Mouse (Mus musculus): Measurements from ENCODE around the gene Egr4. TPM values are rescaled to one million over a fixed set of nuclear protein-coding genes. Genes with fewer than 3 reads are reported as not detected.

Gene Egr4
- polyA plus RNA-seq, 1 experiment from 2014 or later: 0.28 TPM

DNA sequence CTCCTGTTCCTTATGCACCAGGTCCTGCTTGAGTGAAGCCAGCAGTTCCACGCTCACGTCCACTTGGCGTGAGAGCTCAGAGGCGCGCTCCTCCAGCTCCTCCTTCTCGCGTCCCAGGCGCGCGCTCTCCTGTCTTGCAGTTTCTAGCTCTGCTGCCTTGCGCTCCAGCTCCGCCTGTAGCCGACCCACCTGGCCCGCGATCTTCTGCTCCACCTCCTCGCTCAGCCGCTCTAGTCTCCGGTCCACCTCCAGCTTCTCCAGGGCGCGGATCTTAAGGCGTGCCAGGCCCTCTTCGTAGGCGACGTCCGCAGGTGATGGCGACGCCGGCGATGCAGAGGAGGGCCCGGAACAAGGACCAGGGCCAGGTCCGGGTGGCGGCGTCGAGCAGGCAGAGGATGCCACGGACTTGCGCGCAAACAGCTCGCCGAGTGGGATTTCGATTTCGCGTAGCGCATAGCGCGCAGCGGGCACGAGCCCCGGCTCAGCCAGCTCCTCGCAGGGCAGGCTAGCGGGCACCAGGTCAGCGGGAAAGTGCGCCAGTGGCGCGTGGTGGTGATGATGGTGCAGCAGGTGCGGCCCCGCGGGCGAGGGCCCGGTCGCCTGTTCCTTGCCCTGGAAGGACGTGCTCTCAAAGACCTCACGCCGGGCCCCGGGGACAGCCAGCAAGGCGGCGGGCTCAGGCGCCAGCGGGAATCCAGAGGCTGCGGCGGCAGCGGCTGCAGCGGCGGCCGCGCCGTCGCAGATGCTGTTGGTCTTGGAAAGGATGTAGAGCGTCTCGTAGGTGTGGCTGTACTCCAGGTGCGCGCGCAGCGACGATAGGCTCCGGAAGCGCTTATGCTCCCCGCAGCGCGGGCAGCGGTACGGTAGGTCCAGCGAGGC is 29.3 kb downstream of the Egr4 start:
- Histone ChIP-seq H3K27me3 (replicated peaks; ENCODE audit: control insufficient read depth, insufficient read depth, low read length) (peaks cover 34% of the 10 kb centered on the region), H3K4me1 (replicated peaks; ENCODE audit: control insufficient read depth, insufficient read depth, low read length) (peaks cover 9% of the 10 kb centered on the region), H3K4me2 (ENCODE audit: low read length) (peak overlapping the region; percentile 45), H3K9ac (replicated peaks; ENCODE audit: low read depth, low read length) (0 out of 2 replicates have a peak overlapping the region, but pooled peaks have one; percentile 31), H3K9me3 (ENCODE audit: control insufficient read depth, low read length) (no peaks in the 10 kb centered on the region), H3K27ac (ENCODE audit: low read length) (no peak overlapping the region), H3K4me3 (replicated peaks; ENCODE audit: low read length) (peak overlapping the region; percentile 36), H3K36me3 (ENCODE audit: control insufficient read depth, insufficient read depth) (no peaks in the 10 kb centered on the region)
- no peak for ATAC-seq
- WGBS: 3% methylated on average over 91 of the region's 92 CpGs

DNA sequence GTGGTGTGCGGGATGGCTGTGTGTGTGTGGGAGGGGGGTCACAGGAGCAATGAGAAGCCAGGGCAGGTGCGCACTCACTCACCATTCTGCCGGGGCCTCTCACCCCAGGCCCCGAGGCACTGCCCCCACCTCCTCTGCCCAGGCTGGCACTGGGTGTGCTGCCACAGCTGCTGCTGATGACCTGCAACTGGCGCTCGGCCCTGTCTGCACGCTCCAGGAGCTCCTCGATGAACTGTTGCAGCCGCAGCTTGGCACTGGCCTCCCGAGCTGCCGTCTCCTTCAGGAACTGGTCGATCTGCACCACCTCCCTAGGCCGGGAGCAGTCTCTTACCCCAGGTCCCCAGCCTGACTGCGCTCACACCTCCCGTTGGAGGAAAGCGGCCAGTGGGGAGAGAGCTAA is 32.7 kb downstream of the Egr4 start:
- no peak for ATAC-seq
- no peak overlapping the region for H3K9ac ChIP-seq (replicated peaks; ENCODE audit: low read depth, low read length)
- no peaks in the 10 kb centered on the region for H3K9me3 ChIP-seq (ENCODE audit: control insufficient read depth, low read length)
- H3K4me2 ChIP-seq (ENCODE audit: low read length): no peak overlapping the region
- no peak overlapping the region for H3K27ac ChIP-seq (ENCODE audit: low read length)
- H3K27me3 ChIP-seq (replicated peaks; ENCODE audit: control insufficient read depth, insufficient read depth, low read length): peaks cover 24% of the 10 kb centered on the region
- peaks cover 9% of the 10 kb centered on the region for H3K4me1 ChIP-seq (replicated peaks; ENCODE audit: control insufficient read depth, insufficient read depth, low read length)
- 68% methylated on average over 16 of the region's 16 CpGs for WGBS
- no peak overlapping the region for H3K4me3 ChIP-seq (replicated peaks; ENCODE audit: low read length)
- H3K36me3 ChIP-seq (ENCODE audit: control insufficient read depth, insufficient read depth): no peaks in the 10 kb centered on the region

DNA sequence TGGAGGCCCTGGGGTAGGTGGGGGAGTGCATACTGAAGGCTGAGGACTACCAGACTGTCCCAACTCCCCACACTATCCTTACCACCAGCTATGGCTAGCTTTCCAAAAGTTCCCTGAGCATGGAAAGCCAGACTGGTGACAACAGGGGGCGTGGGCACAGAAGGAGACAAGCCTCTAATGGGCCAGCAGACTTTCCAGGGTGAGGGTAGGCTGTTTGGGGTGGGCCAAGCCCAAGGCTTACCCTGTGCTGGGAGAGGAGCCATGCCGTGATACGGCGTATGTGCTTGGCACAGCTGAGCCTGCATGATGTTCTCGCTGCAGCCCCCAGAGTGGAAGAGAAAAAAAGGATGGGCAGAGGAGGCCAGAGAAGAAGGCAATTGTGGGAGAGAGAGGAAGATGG is 33.4 kb downstream of the Egr4 start:
- WGBS: 71% methylated on average over 5 of the region's 5 CpGs
- no peak for ATAC-seq

DNA sequence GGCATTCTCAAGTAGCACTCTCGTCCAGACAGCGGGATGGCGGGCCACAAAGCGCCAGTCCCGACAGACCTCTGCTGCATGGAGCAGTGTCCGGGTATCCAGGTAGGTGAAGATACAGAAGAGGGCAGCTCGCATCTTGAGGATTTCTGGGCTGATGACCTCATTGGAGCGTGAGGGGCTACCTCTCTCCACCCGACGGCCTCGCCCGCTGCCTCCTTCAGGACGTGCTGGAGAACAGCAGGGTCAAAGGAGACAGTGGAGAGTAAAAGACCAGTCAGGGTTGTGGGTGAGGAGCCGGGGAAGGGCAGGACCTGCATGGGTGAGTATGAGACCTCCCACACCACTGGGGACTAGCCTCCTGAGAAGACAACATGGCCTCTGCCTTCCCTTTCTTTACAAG is 35.0 kb downstream of the Egr4 start:
- H3K36me3 ChIP-seq (ENCODE audit: control insufficient read depth, insufficient read depth): no peaks in the 10 kb centered on the region
- H3K4me3 ChIP-seq (replicated peaks; ENCODE audit: low read length): no peak overlapping the region
- H3K4me2 ChIP-seq (ENCODE audit: low read length): no peak overlapping the region
- 51% methylated on average over 14 of the region's 14 CpGs for WGBS
- ATAC-seq: no peak
- no peaks in the 10 kb centered on the region for H3K4me1 ChIP-seq (replicated peaks; ENCODE audit: control insufficient read depth, insufficient read depth, low read length)
- H3K27me3 ChIP-seq (replicated peaks; ENCODE audit: control insufficient read depth, insufficient read depth, low read length): 0 out of 2 replicates have a peak, but pooled peaks cover 3% of the 10 kb centered on the region
- no peak overlapping the region for H3K9ac ChIP-seq (replicated peaks; ENCODE audit: low read depth, low read length)
- no peak overlapping the region for H3K27ac ChIP-seq (ENCODE audit: low read length)
- H3K9me3 ChIP-seq (ENCODE audit: control insufficient read depth, low read length): no peaks in the 10 kb centered on the region

More for the DNA sequence above, 33.4 kb downstream of the Egr4 start:
- Histone ChIP-seq H3K36me3 (ENCODE audit: control insufficient read depth, insufficient read depth) (no peaks in the 10 kb centered on the region), H3K9me3 (ENCODE audit: control insufficient read depth, low read length) (no peaks in the 10 kb centered on the region), H3K4me3 (replicated peaks; ENCODE audit: low read length) (no peak overlapping the region), H3K4me2 (ENCODE audit: low read length) (no peak overlapping the region), H3K9ac (replicated peaks; ENCODE audit: low read depth, low read length) (no peak overlapping the region), H3K27ac (ENCODE audit: low read length) (no peak overlapping the region), H3K27me3 (replicated peaks; ENCODE audit: control insufficient read depth, insufficient read depth, low read length) (peaks cover 17% of the 10 kb centered on the region), H3K4me1 (replicated peaks; ENCODE audit: control insufficient read depth, insufficient read depth, low read length) (peaks cover 9% of the 10 kb centered on the region)

DNA sequence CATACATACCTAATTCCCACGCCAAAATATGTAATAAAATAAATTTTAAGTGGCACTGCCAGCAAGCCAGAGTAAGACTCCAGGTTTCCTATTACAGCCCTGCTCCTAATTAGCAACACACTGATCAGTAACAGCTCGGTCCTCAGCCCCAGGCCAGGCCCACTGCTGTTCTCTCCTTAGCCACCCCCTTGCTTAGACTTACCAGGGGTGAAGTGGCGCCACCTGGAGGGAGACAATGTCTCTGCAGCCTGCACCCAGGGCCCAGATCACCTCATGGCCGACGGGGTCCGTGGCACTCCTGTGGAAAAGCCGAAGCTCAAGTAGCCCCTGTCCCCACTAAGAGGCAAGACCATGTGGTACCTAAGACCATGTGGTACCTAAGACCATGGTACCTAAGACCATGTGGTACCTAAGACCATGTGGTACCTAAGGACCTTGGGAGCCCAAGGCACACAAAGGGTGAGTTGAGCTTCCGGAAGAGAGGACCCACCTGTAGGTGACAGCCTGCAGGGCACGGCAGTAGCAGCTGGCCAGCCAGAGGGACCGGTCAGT is 35.9 kb downstream of the Egr4 start:
- Histone ChIP-seq H3K4me2 (ENCODE audit: low read length) (no peak overlapping the region), H3K27me3 (replicated peaks; ENCODE audit: control insufficient read depth, insufficient read depth, low read length) (0 out of 2 replicates have a peak, but pooled peaks cover 1% of the 10 kb centered on the region), H3K4me1 (replicated peaks; ENCODE audit: control insufficient read depth, insufficient read depth, low read length) (no peaks in the 10 kb centered on the region), H3K4me3 (replicated peaks; ENCODE audit: low read length) (no peak overlapping the region), H3K36me3 (ENCODE audit: control insufficient read depth, insufficient read depth) (no peaks in the 10 kb centered on the region), H3K9ac (replicated peaks; ENCODE audit: low read depth, low read length) (no peak overlapping the region), H3K27ac (ENCODE audit: low read length) (no peak overlapping the region), H3K9me3 (ENCODE audit: control insufficient read depth, low read length) (no peaks in the 10 kb centered on the region)
- WGBS: 39% methylated on average over 10 of the region's 10 CpGs
- no peak for ATAC-seq

DNA sequence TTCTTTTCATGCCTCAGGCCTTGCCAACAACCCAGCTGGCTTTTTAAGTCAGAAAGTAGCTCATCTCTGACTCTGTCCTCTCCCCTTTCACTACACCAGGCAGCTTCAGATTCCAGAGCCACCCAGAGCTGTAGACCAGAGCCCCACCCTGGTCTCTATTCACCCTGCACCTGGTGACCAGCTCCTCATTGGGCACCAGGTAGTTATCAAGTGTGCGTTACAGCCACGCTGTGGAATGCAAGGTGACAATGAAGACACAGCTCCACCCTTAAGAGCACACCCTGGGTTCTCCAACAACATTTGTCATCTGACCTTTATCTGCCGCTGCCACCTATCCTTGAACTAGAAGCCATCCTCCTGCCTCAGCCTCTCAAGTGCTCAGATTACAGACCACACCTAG is 37.8 kb downstream of the Egr4 start:
- no peaks in the 10 kb centered on the region for H3K36me3 ChIP-seq (ENCODE audit: control insufficient read depth, insufficient read depth)
- H3K27ac ChIP-seq (ENCODE audit: low read length): no peak overlapping the region
- 91% methylated on average over 3 of the region's 3 CpGs for WGBS
- H3K4me2 ChIP-seq (ENCODE audit: low read length): no peak overlapping the region
- no peaks in the 10 kb centered on the region for H3K9me3 ChIP-seq (ENCODE audit: control insufficient read depth, low read length)
- H3K4me3 ChIP-seq (replicated peaks; ENCODE audit: low read length): no peak overlapping the region
- no peaks in the 10 kb centered on the region for H3K27me3 ChIP-seq (replicated peaks; ENCODE audit: control insufficient read depth, insufficient read depth, low read length)
- H3K4me1 ChIP-seq (replicated peaks; ENCODE audit: control insufficient read depth, insufficient read depth, low read length): no peaks in the 10 kb centered on the region
- H3K9ac ChIP-seq (replicated peaks; ENCODE audit: low read depth, low read length): no peak overlapping the region
- ATAC-seq: no peak

DNA sequence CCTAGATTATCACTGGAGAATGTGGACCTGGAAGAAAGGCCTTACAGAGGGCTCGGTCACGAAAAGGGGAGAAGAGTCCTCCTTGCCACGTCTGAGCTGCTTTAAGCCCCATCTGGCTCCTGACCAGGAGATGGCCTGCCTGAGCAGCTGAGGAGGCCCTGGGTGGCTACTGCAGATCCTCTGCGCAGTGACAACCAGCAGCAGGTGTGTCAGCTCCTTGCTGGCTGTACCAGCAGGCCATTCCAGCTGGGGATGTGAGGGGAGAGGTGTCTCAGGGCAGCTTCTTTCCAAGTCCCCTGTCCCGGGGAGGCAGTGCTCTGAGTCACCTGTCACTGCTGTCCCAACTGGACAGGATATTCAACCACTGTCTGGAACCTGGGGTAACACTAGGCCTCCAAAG is 40.8 kb downstream of the Egr4 start:
- Histone ChIP-seq H3K9me3 (ENCODE audit: control insufficient read depth, low read length) (no peaks in the 10 kb centered on the region), H3K4me3 (replicated peaks; ENCODE audit: low read length) (no peak overlapping the region), H3K27me3 (replicated peaks; ENCODE audit: control insufficient read depth, insufficient read depth, low read length) (no peaks in the 10 kb centered on the region), H3K9ac (replicated peaks; ENCODE audit: low read depth, low read length) (no peak overlapping the region), H3K27ac (ENCODE audit: low read length) (no peak overlapping the region), H3K36me3 (ENCODE audit: control insufficient read depth, insufficient read depth) (peaks cover 18% of the 10 kb centered on the region), H3K4me1 (replicated peaks; ENCODE audit: control insufficient read depth, insufficient read depth, low read length) (no peaks in the 10 kb centered on the region), H3K4me2 (ENCODE audit: low read length) (no peak overlapping the region)
- no peak for ATAC-seq
- WGBS: 50% methylated on average over 5 of the region's 5 CpGs

DNA sequence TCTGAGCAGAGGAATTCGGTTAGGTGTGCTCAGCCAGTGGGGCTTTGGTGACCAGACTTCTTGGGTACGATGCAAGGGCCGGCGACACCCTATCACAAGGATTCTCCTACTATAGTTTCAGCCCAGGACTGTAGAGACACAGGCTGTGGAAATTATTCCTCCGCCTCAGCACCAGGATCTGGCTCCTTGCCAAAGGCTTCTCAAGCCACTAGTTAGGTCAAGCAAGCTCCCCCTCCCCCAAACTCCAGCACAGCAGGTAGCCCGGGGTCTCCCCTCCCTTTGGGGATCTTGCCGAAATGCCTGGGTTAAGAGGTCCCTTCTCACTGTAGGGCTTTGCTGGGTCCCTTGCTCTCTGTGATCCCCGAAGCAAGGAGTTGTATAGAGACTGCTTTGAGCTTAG is 41.4 kb downstream of the Egr4 start:
- Histone ChIP-seq H3K9me3 (ENCODE audit: control insufficient read depth, low read length) (no peaks in the 10 kb centered on the region), H3K27me3 (replicated peaks; ENCODE audit: control insufficient read depth, insufficient read depth, low read length) (no peaks in the 10 kb centered on the region), H3K4me3 (replicated peaks; ENCODE audit: low read length) (no peak overlapping the region), H3K4me1 (replicated peaks; ENCODE audit: control insufficient read depth, insufficient read depth, low read length) (no peaks in the 10 kb centered on the region), H3K27ac (ENCODE audit: low read length) (no peak overlapping the region), H3K9ac (replicated peaks; ENCODE audit: low read depth, low read length) (no peak overlapping the region), H3K4me2 (ENCODE audit: low read length) (no peak overlapping the region), H3K36me3 (ENCODE audit: control insufficient read depth, insufficient read depth) (peaks cover 24% of the 10 kb centered on the region)
- 56% methylated on average over 8 of the region's 8 CpGs for WGBS
- no peak for ATAC-seq

DNA sequence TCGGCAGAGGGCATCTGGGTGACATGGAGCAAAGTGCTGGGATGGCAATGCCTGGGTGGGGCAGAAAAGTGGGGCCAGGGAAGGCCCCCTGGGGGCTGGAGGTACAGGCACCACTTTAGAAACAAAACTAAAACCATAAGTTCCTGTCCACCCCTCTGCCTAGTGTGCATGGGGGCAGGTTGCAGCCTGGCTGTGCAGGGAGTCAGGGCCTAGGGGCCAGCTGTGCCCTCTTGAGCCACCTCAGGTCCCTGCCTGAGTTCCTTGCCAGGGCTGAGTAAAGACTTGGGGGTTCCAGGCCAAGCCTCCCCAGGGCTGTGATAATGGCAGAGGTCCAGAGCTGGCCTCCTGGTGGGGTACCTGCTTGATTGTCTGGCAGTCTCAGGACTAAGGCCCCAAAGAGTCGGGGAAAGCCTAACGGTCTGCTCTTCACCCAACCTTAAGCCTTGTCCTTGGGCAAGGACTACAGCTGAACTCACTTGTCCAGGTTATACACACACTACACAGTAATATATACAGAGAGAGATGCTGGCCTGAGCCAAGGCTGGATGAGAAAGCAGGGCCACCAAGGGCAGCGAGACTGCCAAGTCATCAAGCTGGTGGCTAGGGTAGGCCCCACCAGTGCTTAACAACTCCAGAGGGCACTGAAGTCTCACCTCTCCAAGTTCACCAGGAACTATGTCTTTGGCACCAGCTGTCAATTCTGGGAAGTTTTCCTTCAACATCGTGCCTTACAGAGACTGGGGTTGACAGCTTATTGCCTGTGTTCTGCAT is 43.5 kb downstream of the Egr4 start:
- Histone ChIP-seq H3K4me1 (replicated peaks; ENCODE audit: control insufficient read depth, insufficient read depth, low read length) (no peaks in the 10 kb centered on the region), H3K9me3 (ENCODE audit: control insufficient read depth, low read length) (no peaks in the 10 kb centered on the region), H3K27ac (ENCODE audit: low read length) (no peak overlapping the region), H3K36me3 (ENCODE audit: control insufficient read depth, insufficient read depth) (peaks cover 38% of the 10 kb centered on the region), H3K4me3 (replicated peaks; ENCODE audit: low read length) (no peak overlapping the region), H3K9ac (replicated peaks; ENCODE audit: low read depth, low read length) (no peak overlapping the region), H3K27me3 (replicated peaks; ENCODE audit: control insufficient read depth, insufficient read depth, low read length) (no peaks in the 10 kb centered on the region), H3K4me2 (ENCODE audit: low read length) (no peak overlapping the region)
- WGBS: 73% methylated on average over 5 of the region's 5 CpGs
- ATAC-seq: peak; percentile 32
